Mouse (Mus musculus): ENCODE data around the gene Ccdc3. TPM values are rescaled to one million over a fixed set of nuclear protein-coding genes. Genes with fewer than 3 reads are reported as not detected.
"Not testable (repeated sequence)": the region's sequence is repeated elsewhere in the genome, so short reads cannot be mapped to it uniquely, and the experiment has no call there.

Gene Ccdc3
- total RNA-seq, 2 experiments from 2014 or later: 15.9 to 16.7 TPM

DNA sequence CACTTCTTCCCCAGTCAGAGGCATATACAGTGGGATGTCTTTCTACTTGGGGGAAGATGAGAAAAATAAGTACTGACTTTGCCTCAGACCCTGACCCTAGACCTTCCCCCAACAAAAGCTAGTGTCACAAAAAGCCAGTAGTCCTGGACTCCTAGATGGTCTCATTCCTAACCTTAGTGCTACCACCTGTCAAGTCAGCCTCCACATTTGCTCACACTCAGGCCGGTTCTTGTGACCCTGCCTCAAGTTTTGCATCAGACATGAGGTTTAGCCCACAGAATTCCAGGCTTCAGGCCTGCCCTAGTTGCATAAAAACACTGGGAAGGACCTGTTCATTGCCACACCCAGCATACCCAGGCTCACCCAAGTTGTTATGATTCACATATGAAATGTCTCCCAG is 67.4 kb downstream of the Ccdc3 start:
- no peak for DNase-seq (ENCODE audit: low spot score in 2 of 2)

DNA sequence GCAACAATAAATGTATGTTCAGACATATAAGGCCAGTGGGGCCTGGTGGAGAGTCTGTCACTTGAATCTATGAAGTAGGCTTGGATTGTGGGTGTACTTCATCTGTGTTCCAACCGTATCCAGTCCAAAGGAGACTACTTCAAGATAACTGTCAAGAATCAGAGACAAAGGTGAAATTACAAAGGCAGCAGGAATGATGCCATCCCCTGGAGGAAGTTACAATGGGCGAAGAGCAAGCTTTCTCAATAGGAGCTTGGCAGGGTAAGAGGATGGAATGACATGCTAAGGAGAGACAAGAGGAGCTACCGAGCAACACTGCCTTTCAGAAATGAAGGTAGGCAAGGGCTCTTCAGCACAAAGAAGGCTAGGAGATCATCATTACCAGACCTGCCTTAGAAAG is 69.1 kb downstream of the Ccdc3 start:
- no peak for DNase-seq (ENCODE audit: low spot score in 2 of 2)

DNA sequence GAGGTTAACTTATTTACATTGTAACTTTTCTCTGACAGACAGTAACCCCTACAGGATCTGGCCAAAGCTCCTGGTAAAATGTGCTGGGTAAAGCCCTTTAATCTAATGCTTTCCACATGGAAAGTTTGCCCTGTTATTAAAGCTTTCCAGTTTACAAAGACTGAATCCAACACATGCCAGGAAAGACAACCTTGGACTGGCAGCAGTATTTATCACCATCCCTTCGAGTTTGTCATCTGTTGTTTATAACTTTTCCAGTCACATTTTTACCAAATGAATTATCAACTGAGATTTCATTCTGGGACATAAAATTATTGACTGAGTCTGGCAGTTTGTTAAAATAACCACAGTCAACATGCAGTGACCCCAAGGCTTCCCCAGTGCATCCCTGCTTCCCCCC is 77.0 kb downstream of the Ccdc3 start:
- no peak for DNase-seq (ENCODE audit: low spot score in 2 of 2)

DNA sequence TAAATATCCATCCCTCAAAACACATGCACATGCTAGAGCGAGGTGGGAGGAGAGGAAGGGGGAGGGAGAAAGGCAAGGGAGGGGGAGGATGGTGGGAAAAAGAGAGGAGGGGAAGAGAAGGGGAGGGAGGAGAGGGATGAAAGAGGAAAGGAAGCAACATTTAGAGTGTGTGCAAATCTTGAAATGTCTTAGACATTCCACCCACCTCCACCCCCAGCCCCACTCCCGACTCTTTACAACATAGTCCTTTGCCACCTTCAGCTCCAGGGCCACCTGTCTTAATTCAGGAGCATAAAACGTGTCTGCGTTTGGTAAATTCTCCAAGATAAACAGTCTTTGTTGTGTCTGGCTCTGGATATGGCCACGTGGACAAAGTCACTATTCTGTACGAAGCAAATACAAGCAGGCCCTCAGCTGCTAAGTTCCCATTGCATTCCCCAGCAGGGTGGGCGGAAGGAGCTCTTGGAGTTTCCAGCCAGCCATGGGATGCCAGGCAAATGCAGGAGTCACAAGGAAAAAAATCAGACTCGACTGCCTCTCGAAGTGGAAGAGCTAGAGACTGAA is 77.8 kb downstream of the Ccdc3 start:
- DNase-seq (ENCODE audit: low spot score in 2 of 2): no peak

GRCm38 (mm10) chr2:5219206-5219605 is 81.6 kb downstream of the Ccdc3 start:
- no peak for DNase-seq (ENCODE audit: low spot score in 2 of 2)

- no peak for DNase-seq (ENCODE audit: low spot score in 2 of 2)
Observed at GRCm38 (mm10) chr2:5219847-5220375, 82.3 kb downstream of the Ccdc3 start.

- no peak for DNase-seq (ENCODE audit: low spot score in 2 of 2)
Observed at GRCm38 (mm10) chr2:5222571-5222970, 85.0 kb downstream of the Ccdc3 start.

- DNase-seq (ENCODE audit: low spot score in 2 of 2): no peak
Observed at GRCm38 (mm10) chr2:5236846-5237482, 99.4 kb downstream of the Ccdc3 start.

GRCm38 (mm10) chr2:5237870-5238269 is 100.3 kb downstream of the Ccdc3 start:
- DNase-seq (ENCODE audit: low spot score in 2 of 2): no peak

GRCm38 (mm10) chr2:5239492-5239891 is 101.9 kb downstream of the Ccdc3 start:
- DNase-seq (ENCODE audit: low spot score in 2 of 2): no peak

GRCm38 (mm10) chr2:5241469-5241897 is 103.9 kb downstream of the Ccdc3 start:
- peak; percentile 67 to 70 for DNase-seq (ENCODE audit: low spot score in 2 of 2)

- DNase-seq (ENCODE audit: low spot score in 2 of 2): not testable (repeated sequence)
Observed at GRCm38 (mm10) chr2:5249199-5249598, 111.6 kb downstream of the Ccdc3 start.

DNA sequence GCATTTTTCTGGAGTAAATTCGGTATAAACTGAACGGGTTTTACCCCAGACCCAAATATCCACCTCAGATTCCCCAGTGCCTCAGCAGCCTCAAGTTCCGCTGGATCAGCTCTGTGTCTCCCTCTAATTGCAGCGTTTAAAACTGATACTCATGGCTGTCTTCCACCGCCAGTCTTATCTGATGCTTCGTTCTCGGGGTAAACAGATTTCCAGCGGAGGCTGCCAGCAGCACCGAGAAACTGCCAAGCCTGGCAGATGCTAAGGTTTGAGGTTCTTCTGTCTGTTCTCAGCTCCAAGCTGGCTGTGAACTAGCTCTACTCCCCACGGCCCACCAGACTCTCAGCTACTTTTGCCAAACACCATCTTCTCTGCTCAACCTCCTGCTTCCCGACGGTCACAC is 112.4 kb downstream of the Ccdc3 start:
- DNase-seq (ENCODE audit: low spot score in 2 of 2): peak; percentile 74 to 86

DNA sequence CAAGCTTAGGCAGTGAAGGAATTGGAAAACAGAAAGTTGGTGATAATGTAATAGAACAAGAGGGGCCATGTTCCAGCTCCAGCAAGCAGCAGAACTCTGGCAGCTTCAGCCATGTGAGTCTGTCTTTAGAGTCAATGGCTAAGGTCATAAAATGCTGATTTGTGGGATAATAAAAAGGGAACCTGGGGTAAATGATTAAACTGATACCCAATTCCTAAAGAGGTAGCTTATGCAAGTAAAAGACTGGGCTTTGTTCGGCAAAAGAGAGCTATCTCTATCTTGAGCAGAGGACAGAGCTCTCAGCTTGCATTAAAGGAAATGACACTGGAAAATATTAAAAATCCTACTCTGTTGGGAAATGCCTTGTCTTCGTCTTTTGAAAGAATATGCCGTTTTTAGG is 120.7 kb downstream of the Ccdc3 start:
- DNase-seq (ENCODE audit: low spot score in 2 of 2): no peak

GRCm38 (mm10) chr2:5262279-5262678 is 124.7 kb downstream of the Ccdc3 start:
- no peak for DNase-seq (ENCODE audit: low spot score in 2 of 2)

DNA sequence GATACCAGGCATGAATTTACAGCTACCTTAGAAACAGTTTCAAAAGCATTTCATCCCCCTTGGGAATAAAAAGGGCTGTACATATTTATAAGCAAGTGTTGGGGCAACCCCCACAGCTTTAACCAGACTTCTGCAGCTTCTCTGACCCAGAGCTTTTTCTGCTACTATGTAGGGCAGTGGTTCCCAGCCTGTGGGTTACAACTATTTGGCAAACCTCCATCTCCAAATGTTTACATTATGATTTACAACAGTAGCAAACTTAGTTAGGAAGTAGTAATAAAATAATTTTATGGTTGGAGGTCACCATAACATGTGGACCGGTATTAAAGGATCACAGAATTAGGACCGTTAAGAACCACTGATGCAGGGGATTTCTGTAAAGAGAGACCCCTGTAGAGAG is 130.4 kb downstream of the Ccdc3 start:
- no peak for DNase-seq (ENCODE audit: low spot score in 2 of 2)

Other genes starting within 250 kb of the Ccdc3 start
- gene Phyh, start 218.8 kb upstream of the Ccdc3 start, total RNA-seq (2021): 100 to 1,000 TPM in 1 of 2 experiments, 10 to 100 TPM in 1; 93.1 to 110 TPM
- 1 to 10 TPM; 2.2 to 2.4 TPM for gene Ucma, start 161.7 kb upstream of the Ccdc3 start, total RNA-seq (2021)
- gene Mcm10, start 125.0 kb upstream of the Ccdc3 start, total RNA-seq (2021): under 1 TPM; 0.58 to 0.96 TPM
- 10 to 100 TPM; 19.3 to 20.7 TPM for gene Optn, start 73.7 kb upstream of the Ccdc3 start, total RNA-seq (2021)

Measured in left cerebral cortex, adult 18-20 months (tissue).